In the genomic region with DNA sequence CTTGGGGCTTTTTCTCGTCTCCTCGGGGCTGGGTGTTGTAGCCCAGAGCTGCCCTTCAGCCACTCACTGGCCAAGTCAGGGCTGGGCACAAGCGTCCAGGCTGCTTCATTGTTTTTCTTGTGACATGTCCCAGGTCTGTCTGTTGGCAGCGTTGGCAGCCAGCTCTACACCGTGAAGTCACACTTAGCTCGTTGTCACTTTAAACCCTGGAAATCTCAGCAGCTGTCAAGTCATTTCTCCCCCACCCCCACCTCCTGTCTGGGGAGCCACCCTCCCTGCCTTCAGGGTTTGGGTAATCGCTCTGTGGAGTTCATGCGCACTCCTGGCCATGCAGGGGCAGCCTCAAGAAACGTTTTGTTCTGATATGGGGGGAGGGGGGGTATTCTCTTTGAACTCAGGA, we compare ENCODE assay signal across 13 mouse cellular contexts. TPM values are rescaled to one million over a fixed set of nuclear protein-coding genes. Genes with fewer than 3 reads are reported as not detected.
DNase-seq lines count a peak whose midpoint lies in the region; ATAC-seq and TF ChIP-seq lines count a peak whose summit lies in the region.
"Had no signal": no experiment of that assay in that cellular context is flagged by ENCODE, and none has a peak within 500 bp of the region (broad histone marks: within the 10 kb centered on the region; RNA-seq: fewer than 3 reads in every experiment).

No protein-coding gene starts in this region.

- ATAC-seq in limb, embryonic 11.5 days (ENCODE audit: insufficient number of reproducible peaks, low FRiP score, low TSS enrichment, low read depth) = no peak
- ATAC-seq: hindbrain, embryonic 16.5 days; midbrain, embryonic 13.5 days had no signal

- H3K27me3 ChIP-seq in heart, embryonic 10.5 days (ENCODE audit: insufficient read depth, poor library complexity, severe bottlenecking) = no peaks in the 10 kb centered on the region
- no peaks in the 10 kb centered on the region for H3K27me3 ChIP-seq in limb, embryonic 11.5 days (ENCODE audit: control insufficient read depth, insufficient read depth, low read length)
- H3K27me3 ChIP-seq in cerebellum, adult 2 months (ENCODE audit: control insufficient read depth, insufficient read depth, low read length) = no peaks in the 10 kb centered on the region
- H3K27me3 ChIP-seq: midbrain, embryonic 13.5 days; neural tube, embryonic 12.5 days had no signal

- no peak for TF ChIP-seq CTCF in brain, embryonic 14.5 days (IDR thresholded peaks at IDR 0.05; ENCODE audit: borderline replicate concordance, extremely low read depth, insufficient read depth, insufficient read length)
- TF ChIP-seq CTCF in cerebellum, adult 2 months (IDR thresholded peaks at IDR 0.05; ENCODE audit: borderline replicate concordance, insufficient read depth, low read depth, low read length) = no peak

- H3K4me1 ChIP-seq in heart, embryonic 10.5 days = peaks cover 31% of the 10 kb centered on the region
- H3K4me1 ChIP-seq in limb, embryonic 11.5 days (ENCODE audit: control insufficient read depth, insufficient read depth, low read length) = no peaks in the 10 kb centered on the region; the same call in 1 of the 2 replicates
- H3K4me1 ChIP-seq in cerebellum, adult 2 months (ENCODE audit: control insufficient read depth, insufficient read depth, low read length) = no peaks in the 10 kb centered on the region
- H3K4me1 ChIP-seq: midbrain, embryonic 13.5 days; neural tube, embryonic 12.5 days had no signal

- no peak for TF ChIP-seq POLR2A in brain, embryonic 14.5 days (IDR thresholded peaks at IDR 0.05; ENCODE audit: borderline replicate concordance, extremely low read depth, insufficient read depth, insufficient read length, poor library complexity, severe bottlenecking)
- TF ChIP-seq POLR2A in cerebellum, adult 2 months (IDR thresholded peaks at IDR 0.05; ENCODE audit: borderline replicate concordance, insufficient read depth, low read length) = no peak

- DNase-seq in heart, adult 11 months = peak; percentile 93
- no peak for DNase-seq in heart, adult 8-10 months (ENCODE audit: low spot score)
- peak; percentile 62 for DNase-seq in brain, embryonic 14.5 days (ENCODE audit: low read depth)
- DNase-seq in heart, embryonic 10.5 days (ENCODE audit: low spot score) = no peak
- DNase-seq in limb, embryonic 11.5 days (ENCODE audit: low spot score) = no peak
- no peak for DNase-seq in kidney, adult 18-20 months
- no peak for DNase-seq in cerebellum, adult 2 months
- DNase-seq in adrenal gland, postnatal 25 days = no peak
- DNase-seq: gastrocnemius, postnatal 14 days had no signal

- H3K9ac ChIP-seq in limb, embryonic 11.5 days (ENCODE audit: low read length) = no peak overlapping the region
- H3K9ac ChIP-seq: midbrain, embryonic 13.5 days; neural tube, embryonic 12.5 days had no signal

- peak overlapping the region; percentile 57; the same call in 1 of the 2 replicates for H3K27ac ChIP-seq in heart, embryonic 10.5 days
- 0 out of 2 replicates have a peak overlapping the region, but pooled peaks have one; percentile 40 for H3K27ac ChIP-seq in limb, embryonic 11.5 days (replicated peaks; ENCODE audit: low read depth, low read length)
- no peak overlapping the region for H3K27ac ChIP-seq in cerebellum, adult 2 months (ENCODE audit: insufficient read depth, low read length)
- H3K27ac ChIP-seq: kidney, postnatal 0 days; neural tube, embryonic 12.5 days had no signal

- WGBS in heart, embryonic 10.5 days = 37% methylated on average over 9 of the region's 9 CpGs
- WGBS in limb, embryonic 11.5 days = 74% methylated on average over 9 of the region's 9 CpGs
- 40% methylated on average over 9 of the region's 9 CpGs for WGBS in cerebellum, adult 2 months

- no peak overlapping the region for H3K4me2 ChIP-seq in limb, embryonic 11.5 days (ENCODE audit: low read depth, severe bottlenecking)
- H3K4me2 ChIP-seq: midbrain, embryonic 13.5 days; neural tube, embryonic 12.5 days had no signal

- H3K9me3 ChIP-seq in heart, embryonic 10.5 days = no peaks in the 10 kb centered on the region
- 0 out of 2 replicates have a peak, but pooled peaks cover 3% of the 10 kb centered on the region for H3K9me3 ChIP-seq in limb, embryonic 11.5 days (ENCODE audit: control insufficient read depth, low read length)
- H3K9me3 ChIP-seq: midbrain, embryonic 13.5 days; neural tube, embryonic 12.5 days had no signal

- no peak overlapping the region for H3K4me3 ChIP-seq in heart, embryonic 10.5 days
- no peak overlapping the region for H3K4me3 ChIP-seq in limb, embryonic 11.5 days (ENCODE audit: low read depth, low read length)
- H3K4me3 ChIP-seq in cerebellum, adult 2 months (replicated peaks; ENCODE audit: insufficient read depth, low read depth, low read length) = no peak overlapping the region
- H3K4me3 ChIP-seq: midbrain, embryonic 13.5 days; neural tube, embryonic 12.5 days had no signal

- peaks cover 90% of the 10 kb centered on the region for H3K36me3 ChIP-seq in heart, embryonic 10.5 days
- H3K36me3 ChIP-seq in limb, embryonic 11.5 days (ENCODE audit: control insufficient read depth, insufficient read depth, low read length) = peaks cover 22% of the 10 kb centered on the region; the same call in 1 of the 2 replicates

RNA-seq across cellular contexts. Expression of a gene that starts 60.0 kb away (rescaled TPM):
- total RNA-seq in heart, adult 8-10 months (2022) = 10 to 100 TPM; 20.9 to 28.3 (median 24.5) TPM
- polyA plus RNA-seq in brain, embryonic 14.5 days (2012; rRNA removed) = 78.1 and 80.5 TPM in 2 replicates
- 64.1 and 74.8 TPM in 2 replicates for polyA plus RNA-seq in heart, embryonic 10.5 days (2016; fragmentation: Nextera tagmentation; extraction: Ambion mirVana)
- polyA plus RNA-seq in limb, embryonic 11.5 days (2014; fragmentation: Nextera tagmentation; extraction: Ambion mirVana) = 126 and 135 TPM in 2 replicates
- polyA plus RNA-seq in cerebellum, adult 2 months (2012; rRNA removed) = 47.0 and 47.6 TPM in 2 replicates
- 52.0 and 80.0 TPM in 2 replicates for total RNA-seq in adrenal gland, postnatal 25 days (2021)

Comparison
In these comparisons a context has a peak if more than half of its experiments do, and no peak if none do; other contexts are left out.
1. DNase-seq: peak in heart, adult 11 months (single experiment) and brain, embryonic 14.5 days (single experiment); none in heart, adult 8-10 months (single experiment), heart, embryonic 10.5 days (single experiment), limb, embryonic 11.5 days (single experiment), kidney, adult 18-20 months (single experiment), cerebellum, adult 2 months (0 of 2) and adrenal gland, postnatal 25 days (single experiment).